In the genomic region with DNA sequence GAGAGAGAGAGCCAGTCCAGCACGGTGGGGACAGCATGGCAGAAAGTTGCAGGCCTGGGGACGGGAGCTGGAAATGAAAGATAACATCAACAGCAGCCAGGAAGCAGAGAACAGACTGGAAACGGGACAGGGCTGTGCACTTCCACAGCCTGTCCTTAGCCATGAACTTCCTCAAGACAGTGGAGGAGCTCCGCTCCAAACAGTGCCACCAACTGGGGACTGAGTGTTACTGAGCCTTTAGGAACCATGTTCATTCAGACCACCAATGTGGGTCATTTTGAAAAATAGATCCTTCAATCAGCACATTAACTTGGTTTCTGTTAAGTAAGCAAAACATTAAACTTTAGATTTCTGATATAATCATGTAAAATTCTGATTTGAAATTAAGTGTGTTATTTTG, we compare ENCODE assay signal across 8 mouse cellular contexts. TPM values are rescaled to one million over a fixed set of nuclear protein-coding genes. Genes with fewer than 3 reads are reported as not detected.
A peak's percentile ranks its signal among the peaks of the same experiment; 100 is the strongest.
DNase-seq lines count a peak whose midpoint lies in the region; ATAC-seq lines count a peak whose summit lies in the region.

No protein-coding gene starts in this region.

- H3K4me3 ChIP-seq in hindbrain, embryonic 11.5 days (ENCODE audit: low read depth, low read length): no peak overlapping the region
- no peak overlapping the region for H3K4me3 ChIP-seq in hindbrain, embryonic 13.5 days
- H3K4me3 ChIP-seq in heart, embryonic 12.5 days: no peak overlapping the region

- H3K4me2 ChIP-seq in hindbrain, embryonic 11.5 days (replicated peaks; ENCODE audit: low read depth, low read length): no peak overlapping the region
- H3K4me2 ChIP-seq in hindbrain, embryonic 13.5 days: no peak overlapping the region
- H3K4me2 ChIP-seq in heart, embryonic 12.5 days: no peak overlapping the region

- no peak overlapping the region for H3K9ac ChIP-seq in hindbrain, embryonic 11.5 days (ENCODE audit: low read depth, low read length)
- H3K9ac ChIP-seq in hindbrain, embryonic 13.5 days: no peak overlapping the region
- H3K9ac ChIP-seq in heart, embryonic 12.5 days: no peak overlapping the region

- no peaks in the 10 kb centered on the region for H3K36me3 ChIP-seq in hindbrain, embryonic 11.5 days (ENCODE audit: control insufficient read depth, insufficient read depth, low read length)
- peaks cover 39% of the 10 kb centered on the region for H3K36me3 ChIP-seq in hindbrain, embryonic 13.5 days
- peaks cover 16% of the 10 kb centered on the region for H3K36me3 ChIP-seq in heart, embryonic 12.5 days

- H3K4me1 ChIP-seq in hindbrain, embryonic 11.5 days (replicated peaks; ENCODE audit: control insufficient read depth, insufficient read depth, low read length): no peaks in the 10 kb centered on the region
- peaks cover 12% of the 10 kb centered on the region for H3K4me1 ChIP-seq in hindbrain, embryonic 13.5 days (replicated peaks)
- H3K4me1 ChIP-seq in heart, embryonic 12.5 days (replicated peaks): no peaks in the 10 kb centered on the region

- H3K9me3 ChIP-seq in hindbrain, embryonic 11.5 days (ENCODE audit: control insufficient read depth, low read length): no peaks in the 10 kb centered on the region
- H3K9me3 ChIP-seq in hindbrain, embryonic 13.5 days: no peaks in the 10 kb centered on the region
- no peaks in the 10 kb centered on the region for H3K9me3 ChIP-seq in heart, embryonic 12.5 days (replicated peaks)

- DNase-seq in hindbrain, embryonic 11.5 days (ENCODE audit: low spot score): peak; percentile 50
- DNase-seq in thymus, postnatal 0 days (ENCODE audit: low spot score): peak; percentile 15
- DNase-seq in thymus, adult 18-20 months: no peak
- DNase-seq in induced T-regulatory cell, adult 2 months (ENCODE audit: low read depth): peak; percentile 37
- no peak for DNase-seq in ovary, adult 18-20 months (ENCODE audit: low spot score)
- DNase-seq in frontal cortex, postnatal 25 days (ENCODE audit: low spot score in 2 of 2): no peak

- H3K27me3 ChIP-seq in hindbrain, embryonic 11.5 days (ENCODE audit: control insufficient read depth, insufficient read depth, low read length): no peaks in the 10 kb centered on the region
- no peaks in the 10 kb centered on the region for H3K27me3 ChIP-seq in hindbrain, embryonic 13.5 days
- H3K27me3 ChIP-seq in heart, embryonic 12.5 days (replicated peaks): no peaks in the 10 kb centered on the region

- ATAC-seq in hindbrain, embryonic 11.5 days (ENCODE audit: low FRiP score): no peak
- ATAC-seq in hindbrain, embryonic 13.5 days (ENCODE audit: low FRiP score): no peak
- ATAC-seq in heart, embryonic 12.5 days (ENCODE audit: insufficient number of reproducible peaks, low FRiP score): no peak

- no peak overlapping the region for H3K27ac ChIP-seq in hindbrain, embryonic 11.5 days (ENCODE audit: low read depth, low read length)
- H3K27ac ChIP-seq in hindbrain, embryonic 13.5 days: no peak overlapping the region
- H3K27ac ChIP-seq in heart, embryonic 12.5 days (ENCODE audit: poor library complexity, severe bottlenecking): no peak overlapping the region

- WGBS in hindbrain, embryonic 11.5 days: 45% methylated on average over 4 of the region's 4 CpGs
- 52% methylated on average over 4 of the region's 4 CpGs for WGBS in hindbrain, embryonic 13.5 days
- 17% methylated on average over 4 of the region's 4 CpGs for WGBS in heart, embryonic 12.5 days

RNA-seq across cellular contexts. Expression of gene Map9, which starts 4.6 kb away (rescaled TPM):
- 12.3 and 13.6 TPM in 2 replicates for polyA plus RNA-seq in hindbrain, embryonic 11.5 days (2014; fragmentation: Nextera tagmentation; extraction: Ambion mirVana)
- 46.1 and 47.1 TPM in 2 replicates for polyA plus RNA-seq in hindbrain, embryonic 13.5 days (2015; fragmentation: Nextera tagmentation; extraction: Ambion mirVana)
- 2.0 and 2.5 TPM in 2 replicates for polyA plus RNA-seq in thymus, postnatal 0 days (2015; fragmentation: Nextera tagmentation; extraction: Ambion mirVana)
- 5.7 and 7.0 TPM in 2 replicates for polyA plus RNA-seq in heart, embryonic 12.5 days (2016; fragmentation: Nextera tagmentation; extraction: Ambion mirVana)

Comparison
In these comparisons a context has a peak if more than half of its experiments do, and no peak if none do; other contexts are left out.
1. DNase-seq: peak in hindbrain, embryonic 11.5 days (single experiment), thymus, postnatal 0 days (single experiment) and induced T-regulatory cell, adult 2 months (single experiment); none in thymus, adult 18-20 months (0 of 2), ovary, adult 18-20 months (single experiment) and frontal cortex, postnatal 25 days (0 of 2).